In the genomic region with DNA sequence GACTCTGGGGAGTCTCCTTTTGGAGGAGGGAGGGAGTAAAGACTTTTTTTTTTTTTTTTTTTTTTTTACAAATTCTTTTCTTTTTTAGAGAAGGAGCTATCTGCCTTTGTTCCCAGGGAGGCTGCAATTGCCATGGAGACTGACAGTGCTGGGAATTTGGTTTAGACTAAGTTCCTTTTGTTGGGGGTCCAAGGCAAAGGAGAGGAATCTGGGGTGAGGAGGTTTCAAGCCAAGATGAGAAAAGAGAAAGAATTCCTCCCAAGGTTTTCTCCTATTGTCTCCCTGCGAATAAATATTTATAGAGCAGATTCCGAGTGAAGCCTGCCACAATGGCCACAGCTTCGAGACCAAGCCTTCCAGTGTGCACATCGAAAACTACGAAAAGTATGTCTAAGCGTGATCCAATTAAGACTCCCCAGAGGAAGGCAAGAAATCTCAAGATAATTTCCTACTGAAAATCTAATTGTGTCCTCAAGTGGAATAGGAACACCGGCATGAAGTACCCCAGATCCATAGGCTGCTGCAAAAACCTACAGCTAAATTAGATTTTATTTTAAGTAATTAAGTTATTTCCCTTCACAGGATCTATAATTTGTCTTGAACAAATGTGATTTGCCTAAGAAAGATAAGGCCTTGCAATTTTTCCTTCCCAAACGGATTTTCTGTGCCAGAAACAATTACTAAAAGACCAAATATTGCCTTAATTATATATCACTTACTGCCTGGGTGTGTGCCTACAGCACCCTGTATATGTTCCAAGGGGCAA, we compare ENCODE assay signal across 12 mouse cellular contexts. TPM values are rescaled to one million over a fixed set of nuclear protein-coding genes. Genes with fewer than 3 reads are reported as not detected.
DNase-seq lines count a peak whose midpoint lies in the region; ATAC-seq lines count a peak whose summit lies in the region.
"Had no signal": no experiment of that assay in that cellular context is flagged by ENCODE, and none has a peak within 500 bp of the region (broad histone marks: within the 10 kb centered on the region; RNA-seq: fewer than 3 reads in every experiment).

No protein-coding gene starts in this region.

- H3K27me3 ChIP-seq in hindbrain, embryonic 12.5 days = no peaks in the 10 kb centered on the region
- no peaks in the 10 kb centered on the region for H3K27me3 ChIP-seq in midbrain, embryonic 15.5 days (replicated peaks)

- H3K4me3 ChIP-seq in hindbrain, embryonic 12.5 days = no peak overlapping the region
- no peak overlapping the region for H3K4me3 ChIP-seq in midbrain, embryonic 15.5 days
- H3K4me3 ChIP-seq: liver, embryonic 13.5 days had no signal

- ATAC-seq in hindbrain, embryonic 12.5 days (ENCODE audit: low FRiP score) = peak; percentile 78
- ATAC-seq in midbrain, embryonic 15.5 days (replicated peaks) = peak; percentile 52; the same call in 1 of the 2 replicates
- ATAC-seq: intestine, postnatal 0 days had no signal

- H3K36me3 ChIP-seq in hindbrain, embryonic 12.5 days = peaks cover 7% of the 10 kb centered on the region; the same call in 1 of the 2 replicates
- no peaks in the 10 kb centered on the region for H3K36me3 ChIP-seq in midbrain, embryonic 15.5 days (replicated peaks)
- H3K36me3 ChIP-seq: liver, embryonic 13.5 days had no signal

- peak overlapping the region; percentile 72 for H3K4me2 ChIP-seq in hindbrain, embryonic 12.5 days (replicated peaks)
- no peak overlapping the region for H3K4me2 ChIP-seq in midbrain, embryonic 15.5 days
- H3K4me2 ChIP-seq: liver, embryonic 13.5 days had no signal

- 25% methylated on average over 8 of the region's 8 CpGs for WGBS in hindbrain, embryonic 12.5 days
- 6% methylated on average over 8 of the region's 8 CpGs for WGBS in midbrain, embryonic 15.5 days

- peak overlapping the region; percentile 72 for H3K27ac ChIP-seq in hindbrain, embryonic 12.5 days
- H3K27ac ChIP-seq in midbrain, embryonic 15.5 days = peak overlapping the region; percentile 45
- H3K27ac ChIP-seq: liver, embryonic 13.5 days had no signal

- peaks cover 40% of the 10 kb centered on the region for H3K4me1 ChIP-seq in hindbrain, embryonic 12.5 days
- H3K4me1 ChIP-seq in midbrain, embryonic 15.5 days = peaks cover 21% of the 10 kb centered on the region

- no peaks in the 10 kb centered on the region for H3K9me3 ChIP-seq in hindbrain, embryonic 12.5 days (replicated peaks)
- no peaks in the 10 kb centered on the region for H3K9me3 ChIP-seq in midbrain, embryonic 15.5 days
- H3K9me3 ChIP-seq: liver, embryonic 13.5 days had no signal

- no peak overlapping the region for H3K9ac ChIP-seq in hindbrain, embryonic 12.5 days
- no peak overlapping the region for H3K9ac ChIP-seq in midbrain, embryonic 15.5 days
- H3K9ac ChIP-seq: liver, embryonic 13.5 days had no signal

- DNase-seq in MN1 (ENCODE audit: low spot score) = peak; percentile 77
- DNase-seq in embryo, embryonic 9.5 days (ENCODE audit: extremely low spot score) = peak; percentile 63
- no peak for DNase-seq in kidney, adult 11 months
- DNase-seq in left cerebral cortex, adult 9 months (ENCODE audit: low spot score in 2 of 2) = no peak
- DNase-seq in kidney, postnatal 10 days = no peak
- DNase-seq: cerebellum, postnatal 14 days; heart, adult 18-20 months; liver, embryonic 13.5 days; right cerebral cortex, postnatal 14 days had no signal

RNA-seq across cellular contexts. Expression of gene Cxcr4, which starts 5.7 kb away (rescaled TPM):
- polyA plus RNA-seq in hindbrain, embryonic 12.5 days (2016; fragmentation: Nextera tagmentation; extraction: Ambion mirVana) = 17.8 and 18.2 TPM in 2 replicates
- polyA plus RNA-seq in midbrain, embryonic 15.5 days (2015; fragmentation: Nextera tagmentation; extraction: Ambion mirVana) = 7.0 and 7.1 TPM in 2 replicates

Comparison
In these comparisons a context has a peak if more than half of its experiments do, and no peak if none do; other contexts are left out.
1. DNase-seq: peak in MN1 (single experiment) and embryo, embryonic 9.5 days (single experiment); none in kidney, adult 11 months (single experiment), left cerebral cortex, adult 9 months (0 of 2) and kidney, postnatal 10 days (single experiment).